Mouse (Mus musculus) midbrain, embryonic 12.5 days (tissue): Measurements from ENCODE around the gene Cdc6. TPM values are rescaled to one million over a fixed set of nuclear protein-coding genes. Genes with fewer than 3 reads are reported as not detected.
A peak's percentile ranks its signal among the peaks of the same experiment; 100 is the strongest.

Source experiments
- ATAC-seq: fragments of 200-750 bp; cut with Nextera tagmentation; 2 replicates; pipeline ENCODE4 v1.8.0; 2017; ENCODE audit warnings: low read depth, moderate TSS enrichment, moderate library complexity; ENCODE audit not compliant: low FRiP score
- H3K27ac ChIP-seq: fragments of 300-500 bp; sonication (generic); replicated peaks from 2 replicates; pipeline ENCODE4 v1.5.1; 2016; ENCODE audit warnings: mild to moderate bottlenecking
- H3K27me3 ChIP-seq: fragments of 300-500 bp; sonication (generic); 2 replicates; pipeline ENCODE4 v1.6.1; 2016; ENCODE audit warnings: mild to moderate bottlenecking
- H3K36me3 ChIP-seq: fragments of 300-500 bp; sonication (generic); 2 replicates; pipeline ENCODE4 v1.6.1; 2016
- H3K4me1 ChIP-seq: fragments of 300-500 bp; sonication (generic); 2 replicates; pipeline ENCODE4 v1.6.1; 2016
- H3K4me2 ChIP-seq: fragments of 300-500 bp; sonication (generic); replicated peaks from 2 replicates; pipeline ENCODE4 v1.6.1; 2016; ENCODE audit warnings: mild to moderate bottlenecking, moderate library complexity
- H3K4me3 ChIP-seq: fragments of 300-500 bp; sonication (generic); 2 replicates; pipeline ENCODE4 v1.5.1; 2016; ENCODE audit warnings: mild to moderate bottlenecking
- H3K9ac ChIP-seq: fragments of 300-500 bp; sonication (generic); replicated peaks from 2 replicates; pipeline ENCODE4 v1.6.1; 2016; ENCODE audit warnings: mild to moderate bottlenecking, moderate library complexity
- H3K9me3 ChIP-seq: fragments of 300-500 bp; sonication (generic); 2 replicates; pipeline ENCODE4 v1.6.1; 2016; ENCODE audit warnings: mild to moderate bottlenecking
- WGBS: fragments of 180-500 bp; shearing (Covaris S2); methylation state at CpG from one replicate; pipeline ENCODE4 v1.1.7; 2016; 5-methylcytosine and 5-hydroxymethylcytosine counted together
- polyA plus RNA-seq: library from polyadenylated mRNA; unstranded; fragments of >200 nt; fragmentation: Nextera tagmentation; extraction: Ambion mirVana; gene quantifications from 2 replicates; pipeline ENCODE4 v1.2.1, GENCODE M21; 2016

Cdc6 gene
- polyA plus RNA-seq: 28.3 and 29.0 TPM in 2 replicates

GRCm38 (mm10) chr11:98907437-98908173 lies at the start of gene Cdc6:
Cdc6 (plus strand) TSS chr11:98907801.
- Histone ChIP-seq H3K9ac (peak within 1 kb of the TSS; percentile 54), H3K4me3 (peak within 1 kb of the TSS; percentile 61), H3K9me3 (no peaks in the 10 kb centered on the region), H3K27ac (no peak within 1 kb of the TSS), H3K4me2 (peak within 1 kb of the TSS; percentile 97), H3K36me3 (peaks cover 30% of the 10 kb centered on the region; the same call in 1 of the 2 replicates), H3K4me1 (peaks cover 35% of the 10 kb centered on the region), H3K27me3 (no peaks in the 10 kb centered on the region)
- WGBS: under 1% methylated on average over 49 of the region's 49 CpGs
- peak; percentile 99 for ATAC-seq

- no peak overlapping the region for H3K27ac ChIP-seq
- 36% methylated on average over 14 of the region's 14 CpGs for WGBS
Observed at GRCm38 (mm10) chr11:98858759-98859731, 48.6 kb upstream of the Cdc6 start.

GRCm38 (mm10) chr11:98863028-98863750 lies 44.4 kb upstream of the Cdc6 start, which contains the start of gene Wipf2:
Wipf2 (plus strand) TSS chr11:98863638.
- Histone ChIP-seq H3K4me1 (peaks cover 11% of the 10 kb centered on the region; the same call in 1 of the 2 replicates), H3K27me3 (peaks cover 3% of the 10 kb centered on the region; the same call in 1 of the 2 replicates)

More at GRCm38 (mm10) chr11:98858759-98859731, 48.6 kb upstream of the Cdc6 start:
- ATAC-seq: no peak
- H3K4me2 ChIP-seq: no peak overlapping the region
- no peak overlapping the region for H3K9ac ChIP-seq
- H3K27me3 ChIP-seq: peaks cover 3% of the 10 kb centered on the region; the same call in 1 of the 2 replicates
- no peaks in the 10 kb centered on the region for H3K36me3 ChIP-seq
- H3K9me3 ChIP-seq: no peaks in the 10 kb centered on the region
- no peak overlapping the region for H3K4me3 ChIP-seq
- H3K4me1 ChIP-seq: 0 out of 2 replicates have a peak, but pooled peaks cover 5% of the 10 kb centered on the region

GRCm38 (mm10) chr11:98863751-98864429 lies 43.7 kb upstream of the Cdc6 start:
- H3K27ac ChIP-seq: peak overlapping the region; percentile 94
- peaks cover 3% of the 10 kb centered on the region; the same call in 1 of the 2 replicates for H3K27me3 ChIP-seq
- peak; percentile 78 for ATAC-seq
- H3K36me3 ChIP-seq: peaks cover 27% of the 10 kb centered on the region
- no peaks in the 10 kb centered on the region for H3K9me3 ChIP-seq
- H3K4me2 ChIP-seq: peak overlapping the region; percentile 70
- WGBS: 2% methylated on average over 36 of the region's 39 CpGs
- peaks cover 11% of the 10 kb centered on the region; the same call in 1 of the 2 replicates for H3K4me1 ChIP-seq
- H3K9ac ChIP-seq: peak overlapping the region; percentile 79
- peak overlapping the region; percentile 69 for H3K4me3 ChIP-seq

More at GRCm38 (mm10) chr11:98863028-98863750, 44.4 kb upstream of the Cdc6 start, which contains the start of gene Wipf2:
- peak; percentile 89 for ATAC-seq
- Histone ChIP-seq H3K4me2 (peak within 1 kb of the TSS; percentile 70), H3K27ac (peak within 1 kb of the TSS; percentile 94), H3K36me3 (peaks cover 21% of the 10 kb centered on the region), H3K9ac (peak within 1 kb of the TSS; percentile 79), H3K9me3 (no peaks in the 10 kb centered on the region), H3K4me3 (peak within 1 kb of the TSS; percentile 69)
- WGBS: 7% methylated on average over 41 of the region's 41 CpGs

- Histone ChIP-seq H3K27ac (peak overlapping the region; percentile 35; the same call in 1 of the 2 replicates), H3K4me3 (no peak overlapping the region), H3K9me3 (no peaks in the 10 kb centered on the region), H3K36me3 (peaks cover 43% of the 10 kb centered on the region), H3K27me3 (peaks cover 2% of the 10 kb centered on the region; the same call in 1 of the 2 replicates), H3K9ac (no peak overlapping the region), H3K4me2 (no peak overlapping the region), H3K4me1 (peaks cover 17% of the 10 kb centered on the region; the same call in 1 of the 2 replicates)
- no peak for ATAC-seq
- 52% methylated on average over 12 of the region's 12 CpGs for WGBS
Observed at GRCm38 (mm10) chr11:98867293-98867692, 40.3 kb upstream of the Cdc6 start.

- Histone ChIP-seq H3K27me3 (no peaks in the 10 kb centered on the region), H3K4me3 (no peak overlapping the region), H3K27ac (no peak overlapping the region), H3K9ac (no peak overlapping the region), H3K36me3 (peaks cover 56% of the 10 kb centered on the region), H3K9me3 (no peaks in the 10 kb centered on the region), H3K4me1 (0 out of 2 replicates have a peak, but pooled peaks cover 6% of the 10 kb centered on the region), H3K4me2 (no peak overlapping the region)
- ATAC-seq: no peak
- 91% methylated on average over 8 of the region's 8 CpGs for WGBS
Observed at GRCm38 (mm10) chr11:98869906-98870305, 37.7 kb upstream of the Cdc6 start.

- Histone ChIP-seq H3K36me3 (peaks cover 56% of the 10 kb centered on the region), H3K9me3 (no peaks in the 10 kb centered on the region), H3K27ac (peak overlapping the region; percentile 4), H3K9ac (no peak overlapping the region), H3K4me3 (no peak overlapping the region), H3K27me3 (no peaks in the 10 kb centered on the region), H3K4me2 (no peak overlapping the region), H3K4me1 (0 out of 2 replicates have a peak, but pooled peaks cover 6% of the 10 kb centered on the region)
- ATAC-seq: no peak
- 75% methylated on average over 5 of the region's 5 CpGs for WGBS
Observed at GRCm38 (mm10) chr11:98870791-98871190, 36.8 kb upstream of the Cdc6 start.

- no peak for ATAC-seq
- Histone ChIP-seq H3K4me2 (no peak overlapping the region), H3K27me3 (no peaks in the 10 kb centered on the region), H3K9me3 (no peaks in the 10 kb centered on the region), H3K9ac (no peak overlapping the region), H3K4me3 (no peak overlapping the region), H3K36me3 (peaks cover 52% of the 10 kb centered on the region), H3K27ac (peak overlapping the region; percentile 4), H3K4me1 (0 out of 2 replicates have a peak, but pooled peaks cover 6% of the 10 kb centered on the region)
- WGBS: 52% methylated on average over 4 of the region's 4 CpGs
Observed at GRCm38 (mm10) chr11:98871416-98871815, 36.2 kb upstream of the Cdc6 start.

GRCm38 (mm10) chr11:98872040-98872439 lies 35.6 kb upstream of the Cdc6 start:
- 63% methylated on average over 4 of the region's 4 CpGs for WGBS
- 0 out of 2 replicates have a peak, but pooled peaks cover 6% of the 10 kb centered on the region for H3K4me1 ChIP-seq
- H3K27ac ChIP-seq: 0 out of 2 replicates have a peak overlapping the region, but pooled peaks have one; percentile 4
- no peaks in the 10 kb centered on the region for H3K9me3 ChIP-seq
- no peak for ATAC-seq
- no peak overlapping the region for H3K4me2 ChIP-seq
- H3K36me3 ChIP-seq: peaks cover 47% of the 10 kb centered on the region
- H3K27me3 ChIP-seq: no peaks in the 10 kb centered on the region
- no peak overlapping the region for H3K4me3 ChIP-seq
- no peak overlapping the region for H3K9ac ChIP-seq

- Histone ChIP-seq H3K9ac (no peak overlapping the region), H3K36me3 (peaks cover 29% of the 10 kb centered on the region), H3K4me1 (0 out of 2 replicates have a peak, but pooled peaks cover 6% of the 10 kb centered on the region), H3K27ac (no peak overlapping the region), H3K4me3 (no peak overlapping the region), H3K9me3 (no peaks in the 10 kb centered on the region), H3K27me3 (no peaks in the 10 kb centered on the region), H3K4me2 (no peak overlapping the region)
- WGBS: 92% methylated on average over 9 of the region's 9 CpGs
- no peak for ATAC-seq
Observed at GRCm38 (mm10) chr11:98873900-98874299, 33.7 kb upstream of the Cdc6 start.
